Mouse (Mus musculus) midbrain, postnatal 0 days (tissue): ENCODE data around the gene Antxrl. TPM values are rescaled to one million over a fixed set of nuclear protein-coding genes. Genes with fewer than 3 reads are reported as not detected.

Source experiments
- ATAC-seq: fragments of 200-750 bp; cut with Nextera tagmentation; 2 replicates; pipeline ENCODE4 v1.8.0; 2017; ENCODE audit warnings: moderate number of reproducible peaks, mild to moderate bottlenecking, moderate TSS enrichment, moderate library complexity; ENCODE audit not compliant: low FRiP score
- DNase-seq: peaks from one replicate; pipeline ENCODE4 v3.0.0-alpha.2; 2015; ENCODE audit warnings: low spot score
- H3K27ac ChIP-seq: fragments of 300-500 bp; sonication (generic); 2 replicates; pipeline ENCODE4 v1.5.1; 2014; ENCODE audit warnings: low read depth, mild to moderate bottlenecking, low read length, mixed read lengths
- H3K27me3 ChIP-seq: fragments of 300-500 bp; sonication (generic); 2 replicates; pipeline ENCODE4 v1.6.1; 2014; ENCODE audit warnings: low read length, control low read depth, mixed read lengths; ENCODE audit not compliant: insufficient read depth
- H3K36me3 ChIP-seq: fragments of 300-500 bp; sonication (generic); 2 replicates; pipeline ENCODE4 v1.6.1; 2014; ENCODE audit warnings: low read length, control low read depth, mixed read lengths; ENCODE audit not compliant: insufficient read depth
- H3K4me1 ChIP-seq: fragments of 300-500 bp; sonication (generic); 2 replicates; pipeline ENCODE4 v1.6.1; 2014; ENCODE audit warnings: mild to moderate bottlenecking, control low read depth, antibody characterized with exemption, low read length, mixed read lengths; ENCODE audit not compliant: insufficient read depth
- H3K4me2 ChIP-seq: fragments of 300-500 bp; sonication (generic); 2 replicates; pipeline ENCODE4 v1.6.1; 2014; ENCODE audit warnings: low read depth, mild to moderate bottlenecking, low read length, mixed read lengths; ENCODE audit not compliant: poor library complexity, severe bottlenecking
- H3K4me3 ChIP-seq: fragments of 300-500 bp; sonication (generic); 2 replicates; pipeline ENCODE4 v1.5.1; 2014; ENCODE audit warnings: low read depth, mild to moderate bottlenecking, low read length, moderate library complexity
- H3K9ac ChIP-seq: fragments of 300-500 bp; sonication (generic); replicated peaks from 2 replicates; pipeline ENCODE4 v1.6.1; 2014; ENCODE audit warnings: mild to moderate bottlenecking, low read length, moderate library complexity, mixed read lengths; ENCODE audit not compliant: poor library complexity, severe bottlenecking
- H3K9me3 ChIP-seq: fragments of 300-500 bp; sonication (generic); 2 replicates; pipeline ENCODE4 v1.6.1; 2016; ENCODE audit warnings: low read length, control low read depth
- CTCF ChIP-seq: IDR thresholded peaks from 2 replicates; pipeline ENCODE4 v1.5.1; 2016; ENCODE audit warnings: antibody characterized with exemption, mild to moderate bottlenecking
- WGBS: fragments of 180-500 bp; shearing (Covaris S2); extraction: QIAGEN DNeasy Blood & Tissue Kit; methylation state at CpG from one replicate; pipeline ENCODE4 v1.1.7; 2014; 5-methylcytosine and 5-hydroxymethylcytosine counted together
- polyA plus RNA-seq: library from polyadenylated mRNA; unstranded; fragments of >200 nt; fragmentation: Nextera tagmentation; extraction: Ambion mirVana; gene quantifications from 2 replicates; pipeline ENCODE4 v1.2.1, GENCODE M21; 2015
- total RNA-seq: library from RNA; depleted of rRNA; stranded (reverse); fragments of >200 nt; gene quantifications from 2 replicates; pipeline ENCODE4 v1.2.3, GENCODE M21; 2014

Gene Antxrl
- total and polyA plus RNA-seq, 2 experiments from 2014 or later: not detected

DNA sequence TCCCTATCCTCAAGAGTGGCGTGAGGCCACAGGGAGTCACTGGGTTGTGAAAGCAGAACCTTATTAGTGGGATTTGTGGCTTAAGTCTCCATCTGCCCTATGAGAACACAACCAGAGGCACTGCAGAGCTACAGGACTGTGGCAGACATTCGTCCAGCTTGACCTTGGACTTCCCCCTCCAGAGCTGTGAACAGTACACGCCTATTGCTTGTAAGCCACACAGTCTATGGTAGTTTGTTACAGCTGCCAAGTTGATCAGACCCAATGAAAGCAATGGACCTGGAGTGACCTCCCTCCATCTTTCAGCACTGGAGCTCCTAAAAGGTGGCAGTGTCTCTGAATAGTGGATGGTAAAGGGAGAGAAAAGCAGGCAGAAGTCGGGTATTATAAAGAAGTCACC, 25.8 kb downstream of the Antxrl start:
- TF ChIP-seq CTCF: no peak
- 0 out of 2 replicates have a peak, but pooled peaks cover 2% of the 10 kb centered on the region for H3K4me1 ChIP-seq
- no peaks in the 10 kb centered on the region for H3K9me3 ChIP-seq
- H3K4me3 ChIP-seq: no peak overlapping the region
- WGBS: 74% methylated on average over 4 of the region's 4 CpGs
- no peaks in the 10 kb centered on the region for H3K36me3 ChIP-seq
- no peak overlapping the region for H3K9ac ChIP-seq
- H3K4me2 ChIP-seq: no peak overlapping the region
- DNase-seq (no peak), ATAC-seq (no peak)
- no peaks in the 10 kb centered on the region for H3K27me3 ChIP-seq
- no peak overlapping the region for H3K27ac ChIP-seq

GRCm38 (mm10) chr14:34080321-34080997, 28.0 kb downstream of the Antxrl start:
- 9% methylated on average over 11 of the region's 11 CpGs for WGBS
- Histone ChIP-seq H3K27me3 (no peaks in the 10 kb centered on the region), H3K4me1 (0 out of 2 replicates have a peak, but pooled peaks cover 2% of the 10 kb centered on the region), H3K4me2 (no peak overlapping the region), H3K27ac (no peak overlapping the region), H3K4me3 (no peak overlapping the region), H3K9ac (no peak overlapping the region), H3K9me3 (no peaks in the 10 kb centered on the region), H3K36me3 (no peaks in the 10 kb centered on the region)
- peak; percentile 95 for TF ChIP-seq CTCF
- DNase-seq: peak; percentile 95
- ATAC-seq: peak; percentile 79

GRCm38 (mm10) chr14:34085731-34086130, 33.2 kb downstream of the Antxrl start, which contains the start of gene Anxa8:
Gene Anxa8 (plus strand): TSS chr14:34085981.
- Histone ChIP-seq H3K27me3 (no peaks in the 10 kb centered on the region), H3K36me3 (no peaks in the 10 kb centered on the region), H3K4me1 (no peaks in the 10 kb centered on the region), H3K9ac (no peak within 1 kb of the TSS), H3K27ac (no peak within 1 kb of the TSS), H3K4me2 (no peak within 1 kb of the TSS), H3K9me3 (no peaks in the 10 kb centered on the region), H3K4me3 (no peak within 1 kb of the TSS)
- DNase-seq (no peak), ATAC-seq (no peak)
- no peak for TF ChIP-seq CTCF
- 78% methylated on average over 4 of the region's 4 CpGs for WGBS

GRCm38 (mm10) chr14:34086806-34087205, 34.3 kb downstream of the Antxrl start:
- H3K9me3 ChIP-seq: no peaks in the 10 kb centered on the region
- TF ChIP-seq CTCF: no peak
- H3K36me3 ChIP-seq: no peaks in the 10 kb centered on the region
- H3K27ac ChIP-seq: no peak overlapping the region
- H3K4me2 ChIP-seq: no peak overlapping the region
- no peaks in the 10 kb centered on the region for H3K4me1 ChIP-seq
- H3K9ac ChIP-seq: no peak overlapping the region
- no peaks in the 10 kb centered on the region for H3K27me3 ChIP-seq
- ATAC-seq: no peak
- no peak for DNase-seq
- no peak overlapping the region for H3K4me3 ChIP-seq
- WGBS: 63% methylated on average over 2 of the region's 4 CpGs

GRCm38 (mm10) chr14:34087856-34088398, 35.4 kb downstream of the Antxrl start:
- no peaks in the 10 kb centered on the region for H3K36me3 ChIP-seq
- no peak overlapping the region for H3K4me3 ChIP-seq
- 77% methylated on average over 2 of the region's 2 CpGs for WGBS
- DNase-seq (no peak), ATAC-seq (no peak)
- TF ChIP-seq CTCF: no peak
- H3K4me1 ChIP-seq: no peaks in the 10 kb centered on the region
- no peaks in the 10 kb centered on the region for H3K27me3 ChIP-seq
- H3K9me3 ChIP-seq: no peaks in the 10 kb centered on the region
- H3K27ac ChIP-seq: no peak overlapping the region
- no peak overlapping the region for H3K4me2 ChIP-seq
- no peak overlapping the region for H3K9ac ChIP-seq

DNA sequence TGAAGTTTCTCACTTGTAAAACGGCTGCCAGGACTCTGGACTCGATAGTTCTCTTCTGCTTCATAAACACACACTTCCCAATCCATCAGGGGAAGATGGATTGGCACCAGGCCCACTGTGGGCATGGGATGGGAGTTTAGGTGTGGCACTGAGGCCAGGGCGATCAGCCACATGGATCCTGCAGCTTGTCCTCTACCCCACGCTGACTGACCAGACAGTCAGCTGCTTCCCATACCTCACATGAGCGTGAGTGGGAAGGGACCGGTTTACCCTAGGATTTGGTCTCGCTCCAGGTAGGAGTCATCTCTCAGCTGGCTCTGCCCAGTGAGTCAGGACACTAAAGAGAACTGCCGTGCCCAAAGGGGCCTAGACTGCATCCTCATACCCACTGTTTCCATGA, 37.3 kb downstream of the Antxrl start:
- no peak overlapping the region for H3K27ac ChIP-seq
- H3K4me2 ChIP-seq: no peak overlapping the region
- DNase-seq (peak; percentile 6), ATAC-seq (no peak)
- H3K36me3 ChIP-seq: no peaks in the 10 kb centered on the region
- TF ChIP-seq CTCF: no peak
- no peak overlapping the region for H3K4me3 ChIP-seq
- H3K9ac ChIP-seq: no peak overlapping the region
- 90% methylated on average over 8 of the region's 8 CpGs for WGBS
- no peaks in the 10 kb centered on the region for H3K4me1 ChIP-seq
- H3K9me3 ChIP-seq: no peaks in the 10 kb centered on the region
- H3K27me3 ChIP-seq: no peaks in the 10 kb centered on the region
